ENCODE assay signal across 11 mouse cellular contexts in genomic region chr11:94610744-94611740, GRCm38 (mm10). TPM values are rescaled to one million over a fixed set of nuclear protein-coding genes. Genes with fewer than 3 reads are reported as not detected.
DNase-seq lines count a peak whose midpoint lies in the region; ATAC-seq lines count a peak whose summit lies in the region.
"Had no signal": no experiment of that assay in that cellular context is flagged by ENCODE, and none has a peak within 500 bp of the region (broad histone marks: within the 10 kb centered on the region; RNA-seq: fewer than 3 reads in every experiment).

No protein-coding gene starts in this region.

- H3K9ac ChIP-seq in kidney, embryonic 14.5 days (ENCODE audit: low read depth, low read length), result no peak overlapping the region
- H3K9ac ChIP-seq in heart, embryonic 12.5 days, result no peak overlapping the region
- no peak overlapping the region for H3K9ac ChIP-seq in intestine, embryonic 16.5 days (ENCODE audit: low read depth, low read length)

- H3K9me3 ChIP-seq in kidney, embryonic 14.5 days (ENCODE audit: control insufficient read depth, low read length), result no peaks in the 10 kb centered on the region
- H3K9me3 ChIP-seq in heart, embryonic 12.5 days (replicated peaks), result no peaks in the 10 kb centered on the region
- H3K9me3 ChIP-seq in intestine, embryonic 16.5 days (ENCODE audit: control insufficient read depth, low read length), result no peaks in the 10 kb centered on the region

- DNase-seq in kidney, postnatal 14 days, result peak; percentile 49
- DNase-seq in A20 (ENCODE audit: low read depth, low spot score), result peak; percentile 77
- DNase-seq in MN1 (ENCODE audit: low spot score), result peak; percentile 23
- DNase-seq: cerebellum, postnatal 25 days; liver had no signal

- H3K27ac ChIP-seq in kidney, embryonic 14.5 days (ENCODE audit: low read depth, low read length), result no peak overlapping the region
- no peak overlapping the region for H3K27ac ChIP-seq in heart, embryonic 12.5 days (ENCODE audit: poor library complexity, severe bottlenecking)
- H3K27ac ChIP-seq in intestine, embryonic 16.5 days (ENCODE audit: low read length), result no peak overlapping the region
- H3K27ac ChIP-seq: left cerebral cortex, adult 2 months had no signal

- no peak overlapping the region for H3K4me2 ChIP-seq in kidney, embryonic 14.5 days (replicated peaks; ENCODE audit: low read depth, low read length)
- no peak overlapping the region for H3K4me2 ChIP-seq in heart, embryonic 12.5 days
- H3K4me2 ChIP-seq in intestine, embryonic 16.5 days (ENCODE audit: low read depth, low read length), result no peak overlapping the region

- no peak overlapping the region for H3K4me3 ChIP-seq in kidney, embryonic 14.5 days (ENCODE audit: low read length)
- H3K4me3 ChIP-seq in heart, embryonic 12.5 days, result no peak overlapping the region
- H3K4me3 ChIP-seq in intestine, embryonic 16.5 days (ENCODE audit: low read length), result no peak overlapping the region
- H3K4me3 ChIP-seq: left cerebral cortex, adult 2 months had no signal

- WGBS in kidney, embryonic 14.5 days, result 69% methylated on average over 4 of the region's 4 CpGs
- WGBS in heart, embryonic 12.5 days, result 74% methylated on average over 4 of the region's 4 CpGs
- WGBS in intestine, embryonic 16.5 days, result 67% methylated on average over 4 of the region's 4 CpGs

- no peaks in the 10 kb centered on the region for H3K27me3 ChIP-seq in kidney, embryonic 14.5 days (ENCODE audit: control insufficient read depth, insufficient read depth, low read length)
- H3K27me3 ChIP-seq in heart, embryonic 12.5 days (replicated peaks), result 0 out of 2 replicates have a peak, but pooled peaks cover 9% of the 10 kb centered on the region
- H3K27me3 ChIP-seq in intestine, embryonic 16.5 days (replicated peaks; ENCODE audit: control insufficient read depth, insufficient read depth, low read length), result no peaks in the 10 kb centered on the region
- H3K27me3 ChIP-seq: Patski had no signal

- no peaks in the 10 kb centered on the region for H3K36me3 ChIP-seq in kidney, embryonic 14.5 days (ENCODE audit: control insufficient read depth, insufficient read depth, low read length)
- no peaks in the 10 kb centered on the region for H3K36me3 ChIP-seq in heart, embryonic 12.5 days
- no peaks in the 10 kb centered on the region for H3K36me3 ChIP-seq in intestine, embryonic 16.5 days (ENCODE audit: control insufficient read depth, insufficient read depth, low read length)

- no peak for ATAC-seq in kidney, embryonic 14.5 days (ENCODE audit: low FRiP score, low TSS enrichment)
- ATAC-seq in megakaryocyte, adult 5-6 weeks (ENCODE audit: poor library complexity, severe bottlenecking), result peak; percentile 54; the same call in 1 of the 2 replicates
- no peak for ATAC-seq in heart, embryonic 12.5 days (ENCODE audit: insufficient number of reproducible peaks, low FRiP score)
- ATAC-seq in intestine, embryonic 16.5 days, result no peak
- ATAC-seq: Patski had no signal

- no peaks in the 10 kb centered on the region for H3K4me1 ChIP-seq in kidney, embryonic 14.5 days (ENCODE audit: control insufficient read depth, insufficient read depth, low read length)
- H3K4me1 ChIP-seq in heart, embryonic 12.5 days (replicated peaks), result no peaks in the 10 kb centered on the region
- H3K4me1 ChIP-seq in intestine, embryonic 16.5 days (ENCODE audit: control insufficient read depth, insufficient read depth, low read length), result no peaks in the 10 kb centered on the region

RNA-seq across cellular contexts. Expression of gene Acsf2, which starts 9.4 kb away (rescaled TPM):
- 9.1 and 11.5 TPM in 2 replicates for polyA plus RNA-seq in kidney, embryonic 14.5 days (2014; fragmentation: Nextera tagmentation; extraction: Ambion mirVana)
- total RNA-seq in megakaryocyte, adult 5-6 weeks (2015), result 6.7 and 7.9 TPM in 2 replicates
- total RNA-seq in megakaryocyte, adult 5-6 weeks (2017), result 0.37 and 1.1 TPM in 2 replicates
- polyA plus RNA-seq in heart, embryonic 12.5 days (2016; fragmentation: Nextera tagmentation; extraction: Ambion mirVana), result 3.4 and 4.3 TPM in 2 replicates
- polyA plus RNA-seq in intestine, embryonic 16.5 days (2015; fragmentation: Nextera tagmentation; extraction: Ambion mirVana), result 3.0 and 3.3 TPM in 2 replicates

RNA-seq across cellular contexts. Expression of gene Lrrc59, which starts 18.5 kb away (rescaled TPM):
- polyA plus RNA-seq in kidney, embryonic 14.5 days (2014; fragmentation: Nextera tagmentation; extraction: Ambion mirVana), result 118 and 197 TPM in 2 replicates
- total RNA-seq in megakaryocyte, adult 5-6 weeks (2015), result 48.5 and 48.9 TPM in 2 replicates
- total RNA-seq in megakaryocyte, adult 5-6 weeks (2017), result 79.1 and 81.3 TPM in 2 replicates
- 178 and 180 TPM in 2 replicates for polyA plus RNA-seq in heart, embryonic 12.5 days (2016; fragmentation: Nextera tagmentation; extraction: Ambion mirVana)
- 254 and 256 TPM in 2 replicates for polyA plus RNA-seq in intestine, embryonic 16.5 days (2015; fragmentation: Nextera tagmentation; extraction: Ambion mirVana)

RNA-seq across cellular contexts. Expression of gene Mrpl27, which starts 42.5 kb away (rescaled TPM):
- polyA plus RNA-seq in kidney, embryonic 14.5 days (2014; fragmentation: Nextera tagmentation; extraction: Ambion mirVana), result 154 and 193 TPM in 2 replicates
- 38.0 and 49.5 TPM in 2 replicates for total RNA-seq in megakaryocyte, adult 5-6 weeks (2015)
- 39.0 and 45.9 TPM in 2 replicates for total RNA-seq in megakaryocyte, adult 5-6 weeks (2017)
- polyA plus RNA-seq in heart, embryonic 12.5 days (2016; fragmentation: Nextera tagmentation; extraction: Ambion mirVana), result 123 and 128 TPM in 2 replicates
- 141 and 151 TPM in 2 replicates for polyA plus RNA-seq in intestine, embryonic 16.5 days (2015; fragmentation: Nextera tagmentation; extraction: Ambion mirVana)

RNA-seq across cellular contexts. Expression of gene Eme1, which starts 42.7 kb away (rescaled TPM):
- polyA plus RNA-seq in kidney, embryonic 14.5 days (2014; fragmentation: Nextera tagmentation; extraction: Ambion mirVana), result 29.9 and 33.6 TPM in 2 replicates
- total RNA-seq in megakaryocyte, adult 5-6 weeks (2015), result 4.9 and 6.7 TPM in 2 replicates
- total RNA-seq in megakaryocyte, adult 5-6 weeks (2017), result 20.2 and 28.4 TPM in 2 replicates
- 15.3 and 15.9 TPM in 2 replicates for polyA plus RNA-seq in heart, embryonic 12.5 days (2016; fragmentation: Nextera tagmentation; extraction: Ambion mirVana)
- polyA plus RNA-seq in intestine, embryonic 16.5 days (2015; fragmentation: Nextera tagmentation; extraction: Ambion mirVana), result 14.4 and 16.0 TPM in 2 replicates
- total RNA-seq: left cerebral cortex, adult 2 months had no signal

RNA-seq across cellular contexts. Expression of gene Chad, which starts 46.2 kb away (rescaled TPM):
- polyA plus RNA-seq in kidney, embryonic 14.5 days (2014; fragmentation: Nextera tagmentation; extraction: Ambion mirVana), result 0.14 TPM in 1 of 2 replicates, not detected in the other
- not detected in 2 replicates for total RNA-seq in megakaryocyte, adult 5-6 weeks (2015)
- not detected in 2 replicates for total RNA-seq in megakaryocyte, adult 5-6 weeks (2017)
- 0.36 TPM in 1 of 2 replicates, not detected in the other for polyA plus RNA-seq in heart, embryonic 12.5 days (2016; fragmentation: Nextera tagmentation; extraction: Ambion mirVana)
- polyA plus RNA-seq in intestine, embryonic 16.5 days (2015; fragmentation: Nextera tagmentation; extraction: Ambion mirVana), result 1.2 and 1.6 TPM in 2 replicates

Comparison
In these comparisons a context has a peak if more than half of its experiments do, and no peak if none do; other contexts are left out.
1. DNase-seq: peak in every context shown above with its lines; median percentile 77 in A20; 49 in kidney, postnatal 14 days; 23 in MN1.